Mouse (Mus musculus) gastrocnemius, postnatal 10 days (tissue): ENCODE measurements around the gene Clic6. TPM values are rescaled to one million over a fixed set of nuclear protein-coding genes. Genes with fewer than 3 reads are reported as not detected.

Source experiments
- DNase-seq: peaks from one replicate; pipeline ENCODE4 v3.0.0; 2021; ENCODE audit warnings: mixed read lengths
- total RNA-seq, 2 experiments: library from RNA; stranded (reverse); gene quantifications; 2 replicates each; pipeline ENCODE4 v1.2.3; 2021

Clic6 gene
- total RNA-seq, 2 experiments from 2014 or later = 0.14 to 0.16 TPM

- DNase-seq = no peak
Measured at GRCm38 (mm10) chr16:92525919-92526318, 40.4 kb downstream of the Clic6 start.

DNA sequence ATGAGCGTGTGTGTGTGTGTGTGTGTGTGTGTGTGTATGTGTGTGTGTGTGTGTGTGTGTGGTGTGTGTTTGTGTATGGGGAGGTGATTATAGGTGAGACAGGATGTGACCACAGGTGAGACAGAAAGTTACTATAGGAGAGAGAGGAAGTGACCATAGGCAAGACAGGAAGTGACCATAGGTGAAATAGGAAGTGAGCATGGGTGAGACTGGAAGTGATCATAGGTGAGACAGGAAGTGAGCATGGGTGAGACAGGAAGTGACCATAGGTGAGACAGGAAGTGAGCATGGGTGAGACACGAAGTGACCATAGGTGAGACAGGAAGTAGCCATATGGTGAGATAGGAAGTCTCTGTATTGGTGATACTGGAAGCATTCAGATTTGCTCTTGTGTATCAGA is 49.7 kb downstream of the Clic6 start:
- no peak for DNase-seq

GRCm38 (mm10) chr16:92538356-92538755 is 52.8 kb downstream of the Clic6 start:
- no peak for DNase-seq

- no peak for DNase-seq
Measured at GRCm38 (mm10) chr16:92544264-92544663, 58.7 kb downstream of the Clic6 start.

GRCm38 (mm10) chr16:92548651-92549050 is 63.1 kb downstream of the Clic6 start:
- no peak for DNase-seq

DNA sequence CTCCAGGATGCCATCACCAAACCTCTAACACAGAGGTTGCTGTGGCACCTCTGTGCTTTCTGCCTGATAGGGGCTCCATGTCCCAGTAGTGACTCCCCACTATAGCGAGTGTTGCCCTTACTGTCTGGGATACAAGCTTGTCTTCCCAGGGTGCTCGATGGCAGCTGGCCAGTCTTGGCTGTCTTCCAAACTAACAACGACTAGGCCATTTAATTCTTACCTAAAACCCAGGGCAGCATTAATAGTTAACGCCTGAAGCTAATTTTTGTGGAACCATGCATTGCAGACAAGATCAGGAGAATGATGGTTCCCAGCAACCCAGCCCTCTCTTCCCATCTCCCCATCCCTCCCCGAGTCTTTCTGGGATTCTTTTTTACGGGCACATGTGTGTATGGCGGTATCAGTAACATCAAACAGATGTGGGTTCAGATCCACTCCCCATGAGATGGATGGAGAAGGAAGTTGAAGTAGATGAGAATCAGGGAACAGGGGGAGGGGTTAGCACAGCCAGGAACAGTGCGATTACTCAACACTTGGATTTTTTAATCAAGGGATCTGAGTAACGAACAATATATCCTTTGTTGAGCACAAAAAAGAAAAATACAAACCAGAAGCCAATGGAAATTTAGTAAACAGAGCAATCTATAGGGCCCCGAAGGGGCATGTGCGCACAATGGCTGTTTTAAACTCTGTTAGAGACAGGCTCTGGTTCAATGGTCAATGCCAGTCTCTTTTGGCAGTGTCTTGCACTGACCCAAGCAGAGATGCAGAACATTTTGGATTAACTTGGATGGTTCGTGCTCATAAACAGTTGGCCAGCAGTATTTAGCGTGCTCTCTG is 66.0 kb downstream of the Clic6 start:
- DNase-seq = no peak

DNA sequence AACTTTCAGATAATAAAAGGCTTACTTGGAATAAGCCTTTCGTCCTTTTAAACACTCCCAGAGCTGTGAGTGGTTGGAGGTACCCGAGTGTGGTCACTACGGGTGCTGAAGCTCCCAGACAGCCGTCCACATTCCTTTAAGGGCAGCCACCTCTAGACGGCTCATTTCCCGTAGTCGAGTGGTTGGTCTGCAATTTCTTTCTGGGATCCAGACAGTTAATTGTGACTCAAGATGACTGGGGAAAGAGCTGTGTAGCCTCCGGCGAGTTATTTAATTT is 66.5 kb downstream of the Clic6 start:
- no peak for DNase-seq

DNA sequence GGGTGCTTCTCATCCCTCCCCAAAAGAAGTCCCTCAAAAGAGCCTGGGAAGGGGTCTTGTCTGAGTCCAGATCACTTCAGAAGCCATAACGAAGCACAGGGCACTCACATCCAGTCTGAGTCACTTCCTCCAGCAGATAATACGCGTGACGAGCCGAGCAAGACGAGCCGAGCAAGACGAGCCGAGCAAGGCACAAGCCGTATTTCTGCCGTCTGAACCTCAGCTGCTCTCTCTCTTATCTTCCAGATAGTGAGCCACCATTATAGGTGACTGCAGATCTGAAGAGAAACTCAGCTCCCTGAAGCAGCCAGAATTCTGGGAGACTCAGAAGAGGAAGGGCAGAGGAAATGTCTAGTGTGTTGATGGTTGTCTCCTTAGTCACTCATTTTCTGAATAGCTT is 67.3 kb downstream of the Clic6 start:
- no peak for DNase-seq

- DNase-seq = no peak
Measured at GRCm38 (mm10) chr16:92555051-92555450, 69.5 kb downstream of the Clic6 start.

GRCm38 (mm10) chr16:92565291-92565690 is 79.8 kb downstream of the Clic6 start:
- no peak for DNase-seq

DNA sequence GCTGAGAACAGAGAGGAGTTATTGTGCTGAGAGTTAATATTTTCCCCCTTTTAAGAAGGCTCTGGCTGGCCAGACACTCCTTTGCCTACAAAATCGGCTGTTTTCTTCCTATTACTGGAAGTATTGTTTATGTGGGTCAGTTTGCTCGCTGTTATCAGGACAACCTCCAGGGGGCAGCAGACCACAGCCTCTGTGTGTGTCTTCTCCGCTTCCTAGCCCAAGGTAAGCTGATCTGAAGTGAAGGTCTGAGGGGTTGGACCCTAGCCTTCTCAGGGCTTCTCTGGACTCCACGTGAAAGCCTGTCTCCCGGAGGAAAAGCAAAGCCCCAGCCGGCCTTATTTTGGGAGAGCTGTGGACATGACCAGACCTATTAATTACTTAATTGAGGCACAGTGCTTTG is 80.2 kb downstream of the Clic6 start:
- peak; percentile 89 for DNase-seq

DNA sequence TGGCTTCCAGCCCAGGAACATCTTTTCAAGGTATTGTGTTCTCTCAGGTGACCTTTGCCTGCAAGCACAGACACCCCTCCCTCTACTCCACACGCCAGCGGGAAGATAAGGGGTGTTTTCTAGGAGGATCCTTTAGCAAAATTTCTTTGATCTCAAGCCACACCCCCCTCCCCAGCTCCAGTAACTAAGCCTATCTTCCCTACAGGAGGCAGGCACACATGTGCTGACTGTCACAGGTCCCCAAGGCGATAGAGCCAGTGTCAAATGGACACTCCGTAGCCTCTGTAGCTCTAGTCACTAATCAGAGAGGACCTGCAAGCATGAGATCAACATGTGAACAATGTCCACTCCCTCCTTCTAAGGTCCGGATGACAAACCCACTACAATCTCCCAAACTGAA is 80.6 kb downstream of the Clic6 start:
- no peak for DNase-seq

DNA sequence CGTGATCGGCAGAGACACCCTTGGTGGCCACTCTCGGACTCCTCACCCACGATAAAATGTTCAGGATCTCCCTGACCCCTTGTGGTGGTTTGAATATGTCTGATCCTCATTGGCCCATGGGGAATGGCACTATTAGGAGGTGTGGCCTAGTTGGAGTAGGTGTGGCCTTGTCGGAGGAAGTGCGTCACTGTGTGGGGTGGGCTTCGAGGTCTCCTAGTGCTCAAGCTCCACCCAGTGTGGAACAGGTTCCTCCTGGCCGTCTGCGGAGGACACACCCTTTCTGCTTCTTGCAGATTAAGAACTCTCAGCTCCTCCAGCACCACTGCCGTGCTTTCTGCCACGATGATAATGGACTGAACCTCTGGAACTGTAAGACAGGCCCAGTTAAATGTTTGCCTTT is 85.7 kb downstream of the Clic6 start:
- no peak for DNase-seq

DNA sequence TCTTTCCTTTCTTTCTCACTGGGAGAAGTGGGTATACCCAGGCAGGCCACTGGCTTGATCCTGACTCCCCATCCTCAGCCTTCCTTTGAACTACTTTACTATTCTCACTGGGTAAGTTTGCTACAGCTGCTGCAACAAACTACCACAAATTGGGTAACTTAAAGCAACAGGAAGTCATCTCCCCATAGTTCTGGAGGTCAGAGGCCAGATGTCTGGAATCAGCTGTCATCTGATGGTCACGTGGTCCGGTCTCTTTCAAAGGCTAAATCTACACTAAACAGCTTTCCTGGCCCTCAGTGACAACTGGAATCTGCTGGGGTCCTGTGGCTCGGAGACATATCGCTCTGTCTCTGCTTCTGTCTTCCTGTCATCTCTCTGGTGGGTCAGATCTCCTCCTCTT is 87.7 kb downstream of the Clic6 start:
- no peak for DNase-seq

GRCm38 (mm10) chr16:92575792-92576191 is 90.3 kb downstream of the Clic6 start:
- no peak for DNase-seq

DNA sequence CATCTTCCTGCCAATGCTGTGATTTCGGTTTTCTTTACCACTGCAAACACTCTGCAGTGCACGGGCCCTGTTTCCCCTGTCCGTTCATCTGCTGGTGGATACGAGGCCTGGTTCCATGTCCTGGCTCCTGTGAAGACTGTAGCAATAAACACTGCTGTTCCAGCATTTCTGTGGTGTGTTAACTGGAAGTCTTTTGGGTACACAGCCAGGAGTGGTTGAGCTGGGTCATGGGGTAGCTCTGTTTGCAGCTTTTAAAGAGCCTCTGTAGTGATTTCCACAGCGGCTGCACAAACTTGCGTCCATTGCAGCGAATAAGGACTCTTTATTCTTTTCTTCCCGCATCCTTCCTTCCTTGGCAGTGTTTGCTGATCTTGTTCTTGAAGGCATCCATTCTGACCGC is 91.8 kb downstream of the Clic6 start:
- no peak for DNase-seq

- no peak for DNase-seq
Measured at GRCm38 (mm10) chr16:92578915-92579653, 93.5 kb downstream of the Clic6 start.

DNA sequence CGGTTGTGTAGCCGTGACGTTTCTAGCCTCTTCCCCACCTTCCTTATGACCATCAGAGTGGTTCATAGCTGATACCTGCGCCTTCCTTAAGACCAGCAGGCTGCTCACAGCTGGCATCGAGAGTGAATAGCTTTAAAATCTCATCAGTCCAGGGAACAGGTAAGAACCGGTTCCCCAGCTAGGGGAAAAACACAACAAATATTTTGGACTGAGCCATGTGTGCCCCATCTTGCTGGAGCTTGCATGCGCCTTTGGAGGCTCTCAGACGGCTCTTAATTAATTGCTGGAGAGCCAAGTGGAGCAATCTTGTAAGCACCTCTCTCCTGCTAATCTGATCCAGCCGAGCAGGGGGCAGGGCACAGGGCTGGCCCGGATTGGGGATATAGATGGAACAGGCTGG is 95.4 kb downstream of the Clic6 start:
- DNase-seq = no peak

DNA sequence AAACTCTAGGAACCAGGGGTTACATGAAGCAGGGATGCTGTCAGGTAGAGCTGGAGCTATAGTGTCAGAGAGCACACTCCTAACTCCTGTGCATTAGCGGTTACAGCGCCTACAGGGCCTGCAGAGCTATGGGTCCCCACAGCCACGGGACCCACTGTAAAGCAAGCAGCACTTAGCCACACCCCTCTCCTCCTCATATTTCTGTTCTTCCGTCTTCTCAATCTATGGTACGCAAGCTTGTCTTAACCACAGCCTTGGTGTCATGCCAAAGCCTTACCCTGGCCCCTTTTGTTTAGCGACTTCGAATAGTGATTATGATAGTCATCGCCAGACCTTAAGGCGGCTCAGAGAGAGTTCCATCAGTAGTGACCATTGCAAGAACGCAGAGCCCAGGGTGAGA is 96.2 kb downstream of the Clic6 start:
- DNase-seq = no peak

- DNase-seq = no peak
Measured at GRCm38 (mm10) chr16:92587836-92588235, 102.3 kb downstream of the Clic6 start.
